Mouse (Mus musculus): ENCODE measurements around the gene Inpp4b. TPM values are rescaled to one million over a fixed set of nuclear protein-coding genes. Genes with fewer than 3 reads are reported as not detected.

Gene Inpp4b
- total RNA-seq, 2 experiments from 2014 or later, result 1.3 to 5.4 TPM

DNA sequence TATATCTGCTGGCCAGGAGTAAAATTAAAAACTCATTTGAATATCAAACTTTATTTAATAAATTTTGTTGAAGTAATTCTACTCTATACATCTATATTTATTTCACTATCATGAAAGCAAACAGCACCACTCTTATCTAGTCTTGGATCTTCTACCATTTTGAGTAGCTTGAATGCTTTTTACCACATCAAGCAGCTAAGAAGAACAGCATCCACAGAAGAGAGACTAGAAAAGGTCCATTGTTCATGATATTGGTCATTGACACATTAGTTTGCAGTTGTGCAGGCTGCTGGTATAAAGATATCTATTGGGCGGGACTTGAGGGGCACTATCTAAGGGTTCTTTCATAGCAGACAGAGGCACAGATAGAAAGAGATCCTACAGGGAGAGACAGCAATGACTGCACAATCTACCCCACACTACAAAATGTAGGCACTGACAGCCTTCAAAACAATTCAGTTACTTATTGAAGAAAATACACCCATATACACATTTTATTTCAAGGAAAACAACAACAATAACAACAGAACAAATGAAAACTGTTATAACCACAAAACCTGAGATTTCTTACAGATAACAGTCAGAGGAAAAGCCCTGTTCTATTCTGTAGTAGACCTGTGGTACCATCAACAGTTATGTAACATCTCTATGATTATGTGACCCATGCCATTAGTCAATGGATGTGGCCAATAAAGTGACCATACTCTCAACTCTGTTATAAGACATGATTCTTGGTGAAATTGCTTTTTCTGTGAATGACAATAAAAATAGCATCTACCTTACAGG is 230.2 kb downstream of the Inpp4b start:
- no peak for ATAC-seq (replicated peaks; ENCODE audit: low FRiP score, poor library complexity, severe bottlenecking)

DNA sequence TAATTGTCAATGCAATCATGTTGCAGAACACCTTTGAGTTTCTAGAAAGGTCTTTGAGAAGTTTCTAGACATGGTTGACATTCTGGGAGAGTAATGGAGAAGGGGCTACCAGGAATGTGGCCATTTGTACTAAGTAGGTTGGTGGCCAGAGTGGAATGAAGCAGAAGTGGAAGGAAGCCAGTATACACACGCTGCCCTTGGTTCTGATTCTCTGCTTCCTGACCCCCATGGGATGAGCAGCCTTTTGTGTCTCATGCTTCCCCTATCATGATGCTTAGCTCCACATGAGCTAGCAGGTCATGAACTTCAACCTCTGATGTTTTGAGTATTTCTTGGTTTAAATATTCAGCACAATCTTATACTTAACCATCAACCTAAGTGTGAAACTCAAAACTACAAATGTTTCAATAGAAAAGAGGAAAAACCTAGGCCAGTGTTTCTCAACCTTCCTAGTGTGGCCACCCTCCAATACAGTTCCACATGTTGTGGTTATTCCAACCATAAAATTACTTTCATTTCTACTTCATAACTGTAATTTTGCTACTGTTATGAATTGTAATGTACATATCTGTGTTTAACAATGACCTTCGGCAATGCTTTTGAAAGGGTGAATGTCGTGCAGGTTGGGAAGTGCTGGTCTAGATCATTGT is 233.0 kb downstream of the Inpp4b start:
- no peak for ATAC-seq (replicated peaks; ENCODE audit: low FRiP score, poor library complexity, severe bottlenecking)

DNA sequence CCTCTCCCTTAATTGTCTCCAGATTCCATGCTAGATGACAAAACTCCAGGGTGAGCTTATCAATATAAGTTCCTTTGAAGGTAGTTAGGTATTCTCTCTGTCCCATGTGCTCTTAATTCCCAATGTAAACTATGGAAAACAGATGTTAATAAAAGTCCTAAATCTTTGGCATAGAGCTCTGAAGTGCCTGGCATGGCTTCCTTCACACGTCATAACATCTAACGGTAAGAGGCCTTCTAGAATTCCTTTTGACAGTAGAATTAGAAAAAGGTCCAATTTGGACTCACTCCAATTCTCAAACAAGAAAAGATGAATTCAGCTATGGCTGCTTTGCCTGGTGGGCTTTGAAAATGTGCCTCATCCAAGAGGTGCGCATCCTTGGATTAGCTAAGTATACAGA is 236.6 kb downstream of the Inpp4b start:
- no peak for ATAC-seq (replicated peaks; ENCODE audit: low FRiP score, poor library complexity, severe bottlenecking)

DNA sequence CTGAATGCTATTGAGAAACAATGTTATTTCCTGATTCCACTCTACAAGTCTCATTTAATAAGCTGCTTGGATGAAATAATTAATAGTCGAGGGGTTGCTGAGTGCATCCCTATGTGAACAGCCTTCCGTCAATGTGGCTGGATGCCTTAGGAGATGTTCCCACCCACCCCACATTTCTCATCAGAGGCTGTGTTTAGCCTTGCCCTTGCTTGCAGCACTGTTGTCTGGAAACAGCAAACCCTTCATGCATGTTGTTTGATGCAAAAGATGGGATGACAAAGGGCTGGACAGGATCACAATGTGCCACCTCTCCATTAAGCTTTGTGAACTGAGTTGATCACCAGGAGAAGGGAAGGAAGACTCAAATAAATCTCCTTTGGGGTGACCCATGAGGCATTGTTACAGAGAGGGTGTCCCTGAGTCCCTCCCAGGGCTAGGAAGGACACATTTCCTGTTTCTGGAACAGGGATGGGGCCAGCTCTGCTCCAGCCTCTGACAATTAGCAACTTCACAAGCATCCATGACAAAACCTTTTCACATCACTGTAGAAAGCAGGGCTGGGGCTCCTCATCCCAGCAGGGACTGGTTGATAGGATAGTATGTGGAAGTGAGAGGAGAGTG is 239.6 kb downstream of the Inpp4b start:
- no peak for ATAC-seq (replicated peaks; ENCODE audit: low FRiP score, poor library complexity, severe bottlenecking)

DNA sequence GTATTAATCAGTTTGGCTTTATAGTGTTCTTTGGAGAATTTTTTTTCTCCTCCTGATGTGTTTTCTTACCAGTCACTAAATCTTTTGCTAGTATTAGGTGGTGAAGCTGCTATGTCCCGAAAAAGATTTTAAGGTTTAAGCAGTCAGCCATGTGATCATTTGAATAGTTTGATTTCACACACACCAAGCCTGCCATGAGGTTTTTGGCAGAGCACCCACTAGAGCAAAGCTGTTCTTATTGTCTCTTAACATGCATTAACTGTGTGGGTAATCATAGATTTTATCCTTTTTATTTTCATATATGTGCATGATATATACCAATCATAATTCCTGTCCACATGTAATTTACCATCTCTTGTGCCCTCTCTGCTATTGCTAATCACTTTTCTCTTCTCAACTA is 240.6 kb downstream of the Inpp4b start:
- no peak for ATAC-seq (replicated peaks; ENCODE audit: low FRiP score, poor library complexity, severe bottlenecking)

DNA sequence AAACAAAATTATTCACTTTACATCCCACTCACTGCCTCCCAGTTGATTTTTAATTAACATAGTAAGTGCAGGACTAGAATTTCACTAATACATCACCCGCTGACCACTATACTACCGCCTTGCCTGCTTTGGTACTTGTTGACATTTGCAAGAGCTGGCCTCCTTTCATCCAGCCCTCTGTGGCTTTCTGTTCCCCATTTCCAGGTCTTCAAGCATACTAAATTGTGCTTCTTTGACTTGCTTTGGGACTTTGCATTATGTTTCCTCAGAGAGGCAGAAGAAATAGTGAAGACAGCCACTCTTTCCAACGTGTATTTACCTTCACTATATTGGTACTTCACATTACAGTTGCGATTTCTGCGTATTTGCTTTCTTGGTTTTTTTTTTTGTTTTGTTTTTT is 244.4 kb downstream of the Inpp4b start:
- no peak for ATAC-seq (replicated peaks; ENCODE audit: low FRiP score, poor library complexity, severe bottlenecking)

DNA sequence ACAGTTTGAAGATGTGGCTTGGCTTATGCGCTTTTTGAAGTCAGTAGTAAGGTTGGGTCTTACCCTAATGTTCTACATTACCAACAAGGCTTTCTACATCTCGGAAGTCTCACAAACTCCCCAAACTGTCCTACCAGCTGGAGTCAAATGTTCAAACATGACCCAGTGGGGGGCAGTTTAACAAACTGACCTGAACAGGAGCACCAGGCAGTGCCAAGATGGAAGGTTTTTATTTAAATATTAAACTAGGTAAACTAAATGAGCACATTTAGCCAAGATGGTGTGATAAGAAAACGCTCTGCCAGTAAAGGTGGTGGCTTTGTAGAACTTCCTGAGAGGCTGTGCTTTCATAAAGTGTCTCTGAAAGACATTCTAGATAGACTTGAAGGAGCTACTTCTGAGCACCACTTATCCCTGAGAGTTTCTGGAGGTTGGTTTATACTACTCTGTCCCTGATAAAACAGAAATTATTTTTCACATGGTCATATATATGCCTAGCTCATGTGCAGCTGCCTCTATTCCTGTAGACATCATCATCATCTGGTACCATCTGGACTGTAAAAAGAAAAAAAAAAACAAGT is 251.9 kb downstream of the Inpp4b start:
- no peak for ATAC-seq (replicated peaks; ENCODE audit: low FRiP score, poor library complexity, severe bottlenecking)

DNA sequence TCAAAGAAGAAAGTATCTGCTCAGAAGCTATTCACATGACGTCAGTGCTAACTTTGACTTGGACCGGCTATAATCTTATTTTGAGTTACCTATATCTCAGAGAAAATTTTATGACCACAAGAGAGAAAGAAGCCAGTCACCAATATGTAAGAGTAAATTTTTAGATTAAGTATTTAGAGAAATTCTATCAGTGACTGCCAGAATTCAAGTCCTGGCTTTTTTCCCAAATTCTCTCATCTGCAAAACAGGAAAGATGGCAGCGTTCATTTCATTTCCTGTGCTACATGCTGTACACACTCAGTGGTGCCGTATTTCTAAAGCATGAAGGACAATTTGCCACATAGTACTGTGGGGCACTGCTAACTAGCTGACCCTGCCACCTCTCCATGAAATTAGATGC is 256.9 kb downstream of the Inpp4b start:
- ATAC-seq (replicated peaks; ENCODE audit: low FRiP score, poor library complexity, severe bottlenecking), result no peak

DNA sequence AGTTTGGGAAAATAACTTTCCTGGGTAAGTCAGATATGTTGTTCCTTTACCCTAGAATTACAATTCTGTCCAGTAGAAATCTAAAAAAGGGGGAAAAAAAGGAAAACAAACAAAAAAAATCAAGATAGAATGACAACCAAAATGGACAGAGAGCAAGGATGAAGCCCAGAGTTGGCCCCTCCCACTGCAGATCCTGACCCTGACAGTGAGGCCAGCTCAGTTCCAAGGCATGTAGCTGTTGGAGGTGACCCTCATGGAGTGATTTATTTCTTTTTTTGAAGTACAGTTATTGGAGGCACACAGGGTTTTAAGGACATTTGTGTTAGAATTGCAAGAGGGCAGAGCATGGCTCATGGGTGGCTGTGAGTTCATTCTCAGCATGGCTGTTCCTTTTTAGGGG is 258.8 kb downstream of the Inpp4b start:
- ATAC-seq (replicated peaks; ENCODE audit: low FRiP score, poor library complexity, severe bottlenecking), result no peak

DNA sequence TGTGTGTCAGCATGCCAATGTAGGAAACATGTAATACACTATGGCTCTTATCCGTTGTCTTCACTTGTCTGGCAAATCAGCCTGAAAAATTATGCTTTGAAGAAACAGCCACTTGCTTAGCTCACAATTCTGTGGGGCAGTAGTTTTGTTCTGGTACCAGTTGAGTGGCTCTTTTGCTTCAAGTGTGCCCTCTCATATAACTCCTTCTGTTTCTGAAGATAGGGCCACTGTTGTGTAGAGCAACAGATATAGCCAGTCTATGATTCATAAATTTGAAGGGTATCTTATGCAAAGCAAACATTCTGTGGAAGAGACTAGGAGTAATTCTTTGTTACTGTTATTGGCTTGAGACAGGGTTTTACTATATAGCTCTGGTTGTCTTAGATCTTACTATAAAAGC is 265.7 kb downstream of the Inpp4b start:
- no peak for ATAC-seq (replicated peaks; ENCODE audit: low FRiP score, poor library complexity, severe bottlenecking)

DNA sequence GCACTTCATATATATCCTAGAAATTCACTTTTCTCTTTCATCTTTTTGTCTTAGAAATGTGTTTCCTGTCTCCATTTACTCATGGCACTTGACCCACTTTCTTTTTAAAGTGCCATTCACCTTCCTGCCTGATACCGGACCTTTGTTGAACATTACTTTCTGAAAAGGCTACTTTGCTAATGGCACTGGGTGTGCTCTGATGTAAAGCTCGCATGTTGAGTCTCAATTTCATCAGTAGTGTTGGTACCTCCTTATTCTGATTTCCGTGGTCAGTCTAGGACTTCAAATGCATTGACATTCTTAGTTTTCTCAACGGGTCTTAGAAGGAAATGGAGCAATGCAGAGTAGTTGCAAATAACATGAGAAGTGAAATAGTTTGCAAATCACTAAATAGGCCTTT is 266.7 kb downstream of the Inpp4b start:
- no peak for ATAC-seq (replicated peaks; ENCODE audit: low FRiP score, poor library complexity, severe bottlenecking)

DNA sequence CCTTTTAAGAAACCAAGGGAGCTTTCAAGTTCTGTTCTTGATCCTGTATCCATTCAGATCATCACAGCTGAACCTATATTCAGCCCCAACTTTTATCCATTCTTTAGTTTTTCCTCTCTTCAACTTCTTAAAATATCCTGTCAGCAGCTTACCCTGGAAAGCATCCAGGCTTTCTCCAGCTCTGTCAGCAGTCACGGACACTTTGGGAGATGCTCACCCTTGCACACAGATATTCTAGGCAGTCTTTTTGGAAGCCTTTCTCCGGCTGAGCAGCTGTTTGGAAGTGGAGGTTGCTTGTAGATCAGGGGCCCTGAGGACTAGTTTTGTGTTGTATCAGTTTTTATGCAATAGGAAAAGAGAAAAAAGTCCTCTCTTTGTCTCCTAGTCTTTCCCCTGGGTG is 270.3 kb downstream of the Inpp4b start:
- ATAC-seq (replicated peaks; ENCODE audit: low FRiP score, poor library complexity, severe bottlenecking), result no peak

DNA sequence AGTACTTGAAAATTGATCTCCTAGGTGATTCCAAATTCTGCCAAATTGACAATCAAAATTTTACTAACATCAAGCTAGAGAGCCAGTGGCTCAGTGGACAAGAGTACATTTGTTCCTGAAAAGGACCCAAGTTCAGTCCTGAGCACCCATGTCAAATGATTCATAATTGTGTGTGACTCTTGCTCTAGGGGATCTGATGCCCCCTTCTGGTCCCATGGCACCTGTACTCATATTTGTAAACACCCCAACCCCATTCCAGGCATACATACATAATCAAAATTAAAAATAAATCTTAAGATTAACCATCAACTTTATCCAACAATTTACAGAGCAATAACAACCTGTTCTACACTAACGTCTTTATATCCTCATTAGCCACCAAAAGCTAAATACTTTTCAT is 271.8 kb downstream of the Inpp4b start:
- ATAC-seq (replicated peaks; ENCODE audit: low FRiP score, poor library complexity, severe bottlenecking), result no peak

DNA sequence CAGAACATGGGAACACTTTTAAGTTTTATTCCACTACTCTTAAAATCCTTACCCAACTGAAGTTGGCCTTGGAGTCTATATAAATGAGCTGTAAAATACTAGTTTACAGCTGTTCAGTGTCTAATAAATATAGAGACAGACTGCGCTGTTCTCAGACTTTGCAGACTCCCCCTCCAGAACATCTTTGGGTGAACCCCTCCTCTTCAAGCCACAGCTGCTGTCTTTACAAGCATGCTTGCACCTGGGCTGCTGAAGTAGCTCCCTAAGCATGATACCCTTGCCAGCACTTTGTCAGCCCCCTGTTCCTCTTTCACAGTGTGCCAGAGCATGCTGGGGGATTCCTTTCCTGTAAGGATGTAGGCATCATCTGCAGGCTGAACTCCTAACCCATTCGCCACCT is 272.2 kb downstream of the Inpp4b start:
- ATAC-seq (replicated peaks; ENCODE audit: low FRiP score, poor library complexity, severe bottlenecking), result no peak

DNA sequence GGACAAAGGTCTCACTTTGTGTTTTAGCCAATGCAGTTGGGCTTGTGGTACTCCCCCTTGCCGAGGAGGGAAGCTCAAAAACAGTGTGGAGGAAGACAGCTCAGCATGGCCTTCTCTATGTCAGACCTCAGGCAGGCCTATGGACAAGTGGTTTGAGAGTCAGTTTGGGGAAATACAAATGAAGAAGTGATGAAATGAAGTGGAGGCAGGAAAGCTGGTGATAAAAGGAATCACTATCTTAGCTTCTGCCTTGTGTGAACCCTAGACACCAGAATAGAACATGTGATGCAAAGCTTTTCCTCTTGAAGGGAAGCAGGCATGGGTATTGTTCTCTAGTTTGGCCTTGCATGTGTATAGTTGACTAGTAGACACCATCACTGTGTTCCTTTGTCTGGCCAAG is 273.2 kb downstream of the Inpp4b start:
- ATAC-seq (replicated peaks; ENCODE audit: low FRiP score, poor library complexity, severe bottlenecking), result no peak

DNA sequence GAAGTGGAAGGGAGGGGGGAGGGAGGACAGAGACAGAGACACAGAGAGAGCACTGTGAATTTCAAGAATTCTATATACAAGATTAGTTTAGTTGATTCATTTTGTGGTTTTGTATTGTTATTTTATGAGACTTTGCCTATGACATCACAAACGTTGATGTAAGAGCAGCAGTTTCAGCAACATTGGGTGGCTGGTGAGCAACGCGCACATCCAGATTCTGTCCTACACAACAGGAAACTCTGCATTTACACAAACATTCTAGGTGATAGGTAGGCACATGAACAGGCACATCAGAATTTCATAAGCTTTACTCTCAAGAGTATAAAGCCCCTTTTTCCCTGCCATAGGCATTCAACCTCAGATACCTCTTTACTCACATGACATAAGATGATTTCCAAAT is 276.6 kb downstream of the Inpp4b start:
- ATAC-seq (replicated peaks; ENCODE audit: low FRiP score, poor library complexity, severe bottlenecking), result no peak

DNA sequence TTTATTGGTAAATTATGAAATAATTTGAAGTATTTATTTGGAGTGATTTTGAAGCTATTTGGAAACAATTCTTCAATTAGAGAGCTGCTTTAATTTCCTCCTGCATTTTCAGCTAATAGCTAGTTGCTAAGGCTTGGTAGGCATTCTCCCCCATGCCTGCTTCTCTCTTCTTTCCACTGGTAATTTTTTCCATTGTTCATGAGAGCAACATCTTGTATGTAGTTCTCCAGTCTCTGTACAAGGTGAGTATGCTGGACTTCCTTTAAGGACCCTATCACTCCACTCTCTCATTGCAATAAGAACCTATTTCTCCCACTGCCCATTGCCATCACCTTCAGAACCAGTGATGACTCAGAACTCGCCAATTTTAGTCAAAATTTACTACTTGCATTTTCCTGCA is 292.7 kb downstream of the Inpp4b start:
- no peak for ATAC-seq (replicated peaks; ENCODE audit: low FRiP score, poor library complexity, severe bottlenecking)

DNA sequence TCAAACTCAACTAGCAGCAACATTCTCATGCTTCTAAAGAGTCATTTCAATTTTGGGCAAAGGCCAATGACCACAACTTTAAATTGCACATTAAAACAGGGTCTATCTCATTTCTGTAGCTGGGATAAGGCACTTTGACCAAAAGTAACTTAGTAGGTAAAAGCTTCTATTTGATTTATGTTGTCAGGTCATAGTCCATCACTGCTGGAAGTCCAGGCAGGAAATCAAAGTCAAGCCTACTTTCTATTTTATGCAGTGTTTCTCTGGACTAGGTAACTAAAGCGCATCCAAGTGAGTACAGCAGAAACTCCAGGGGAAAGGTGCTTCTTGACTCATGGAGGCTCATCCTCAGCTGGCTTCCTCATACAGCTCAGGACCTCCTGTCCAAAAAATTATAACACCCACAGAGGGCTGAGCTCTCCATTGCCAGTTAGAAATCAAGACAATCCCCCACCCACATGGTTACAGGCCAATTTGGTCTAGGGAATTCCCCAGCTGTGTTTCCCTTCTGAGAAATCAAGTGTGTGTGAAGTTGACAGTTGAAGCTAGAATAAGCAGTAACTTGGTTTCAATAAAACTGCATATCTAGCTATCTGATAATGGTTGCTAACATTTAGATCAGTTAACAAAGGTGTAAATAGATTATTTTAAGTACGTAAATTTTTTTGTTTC is 293.7 kb downstream of the Inpp4b start:
- no peak for ATAC-seq (replicated peaks; ENCODE audit: low FRiP score, poor library complexity, severe bottlenecking)

DNA sequence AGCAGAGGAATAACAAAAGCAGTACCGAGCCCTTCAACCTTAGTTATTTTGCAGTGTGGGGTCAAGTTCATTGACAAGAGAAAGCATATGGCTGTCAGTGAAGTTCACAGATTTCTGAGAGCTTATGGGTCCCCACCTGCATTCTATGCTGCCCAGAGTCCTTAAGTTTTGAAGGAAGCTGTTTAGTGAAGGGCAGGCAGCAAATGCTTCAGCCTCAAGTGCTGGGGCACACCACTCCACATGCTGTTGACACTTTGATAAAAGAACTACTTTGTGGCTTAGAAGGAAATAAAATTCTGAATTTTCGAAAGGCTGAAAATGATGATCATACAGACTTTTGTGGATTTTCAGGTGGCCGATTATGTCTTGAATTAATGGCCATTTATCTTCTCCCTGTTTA is 296.1 kb downstream of the Inpp4b start:
- no peak for ATAC-seq (replicated peaks; ENCODE audit: low FRiP score, poor library complexity, severe bottlenecking)

DNA sequence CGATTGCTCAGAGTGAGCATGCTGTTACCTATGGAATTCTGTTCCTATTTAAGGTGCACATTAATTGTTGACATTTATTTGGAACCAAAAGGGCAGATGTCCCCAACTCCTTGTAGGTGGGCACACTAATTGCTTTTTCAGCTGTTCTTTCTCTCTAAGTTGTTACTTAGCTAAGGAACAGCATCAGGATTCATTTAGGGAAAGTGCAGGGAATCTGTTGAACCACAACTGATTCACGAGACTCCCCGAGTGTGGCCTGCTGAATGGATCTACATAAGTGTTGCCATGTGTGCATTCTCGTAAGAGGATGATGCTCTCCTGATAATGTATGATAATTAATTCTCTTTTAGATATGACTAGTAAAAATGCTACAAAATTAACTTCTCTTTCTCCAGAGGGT is 297.5 kb downstream of the Inpp4b start:
- no peak for ATAC-seq (replicated peaks; ENCODE audit: low FRiP score, poor library complexity, severe bottlenecking)

Measured in erythroid progenitor cell, adult 5-6 weeks (primary cell).